Mouse (Mus musculus) stomach, embryonic 14.5 days (tissue): ENCODE data around the gene Prkd2. TPM values are rescaled to one million over a fixed set of nuclear protein-coding genes. Genes with fewer than 3 reads are reported as not detected.
A peak's percentile ranks its signal among the peaks of the same experiment; 100 is the strongest.

Experiments
- ATAC-seq: fragments of 200-750 bp; cut with Nextera tagmentation; 2 replicates; pipeline ENCODE4 v1.8.0; 2017; ENCODE audit warnings: low read depth, moderate TSS enrichment; ENCODE audit not compliant: insufficient number of reproducible peaks, insufficient read depth, low FRiP score
- H3K27ac ChIP-seq: fragments of 300-500 bp; sonication (generic); 2 replicates; pipeline ENCODE4 v1.5.1; 2014; ENCODE audit warnings: mild to moderate bottlenecking, low read length, moderate library complexity, mixed read lengths
- H3K27me3 ChIP-seq: fragments of 300-500 bp; sonication (generic); 2 replicates; pipeline ENCODE4 v1.6.1; 2014; ENCODE audit warnings: low read length, control low read depth, mixed read lengths; ENCODE audit not compliant: control insufficient read depth, insufficient read depth
- H3K36me3 ChIP-seq: fragments of 300-500 bp; sonication (generic); 2 replicates; pipeline ENCODE4 v1.6.1; 2014; ENCODE audit warnings: mild to moderate bottlenecking, control low read depth, low read length, moderate library complexity, mixed read lengths; ENCODE audit not compliant: control insufficient read depth, insufficient read depth
- H3K4me1 ChIP-seq: fragments of 300-500 bp; sonication (generic); 2 replicates; pipeline ENCODE4 v1.6.1; 2014; ENCODE audit warnings: low read length, control low read depth, mixed read lengths; ENCODE audit not compliant: control insufficient read depth, insufficient read depth
- H3K4me2 ChIP-seq: fragments of 300-500 bp; sonication (generic); replicated peaks from 2 replicates; pipeline ENCODE4 v1.6.1; 2014; ENCODE audit warnings: low read depth, low read length, control low read depth
- H3K4me3 ChIP-seq: fragments of 300-500 bp; sonication (generic); 2 replicates; pipeline ENCODE4 v1.5.1; 2014; ENCODE audit warnings: low read depth, low read length, control low read depth
- H3K9ac ChIP-seq: fragments of 300-500 bp; sonication (generic); replicated peaks from 2 replicates; pipeline ENCODE4 v1.6.1; 2014; ENCODE audit warnings: low read depth, mild to moderate bottlenecking, control low read depth, low read length, moderate library complexity, mixed read lengths
- H3K9me3 ChIP-seq: fragments of 300-500 bp; sonication (generic); 2 replicates; pipeline ENCODE4 v1.6.1; 2016; ENCODE audit warnings: low read depth, low read length, control low read depth; ENCODE audit not compliant: control insufficient read depth
- WGBS: fragments of 180-500 bp; shearing (Covaris S2); extraction: QIAGEN DNeasy Blood & Tissue Kit; methylation state at CpG from one replicate; pipeline ENCODE4 v1.1.7; 2014; 5-methylcytosine and 5-hydroxymethylcytosine counted together
- polyA plus RNA-seq: library from polyadenylated mRNA; unstranded; fragments of >200 nt; fragmentation: Nextera tagmentation; extraction: Ambion mirVana; gene quantifications from 2 replicates; pipeline ENCODE4 v1.2.1, GENCODE M21; 2014

Gene Prkd2
- polyA plus RNA-seq, 1 experiment from 2014 or later = 14.6 TPM

- Histone ChIP-seq H3K36me3 (peaks cover 10% of the 10 kb centered on the region), H3K9me3 (no peaks in the 10 kb centered on the region), H3K4me1 (peaks cover 20% of the 10 kb centered on the region; the same call in 1 of the 2 replicates), H3K9ac (no peak overlapping the region), H3K4me2 (peak overlapping the region; percentile 83), H3K27me3 (no peaks in the 10 kb centered on the region), H3K27ac (peak overlapping the region; percentile 62; the same call in 1 of the 2 replicates), H3K4me3 (peak overlapping the region; percentile 17; the same call in 1 of the 2 replicates)
- ATAC-seq = no peak
- WGBS = 57% methylated on average over 3 of the region's 3 CpGs
Measured at GRCm38 (mm10) chr7:16844696-16845071, 2.0 kb downstream of the Prkd2 start.

- Histone ChIP-seq H3K36me3 (peaks cover 9% of the 10 kb centered on the region), H3K9me3 (no peaks in the 10 kb centered on the region), H3K4me2 (peak overlapping the region; percentile 83), H3K4me1 (peaks cover 20% of the 10 kb centered on the region; the same call in 1 of the 2 replicates), H3K27ac (peak overlapping the region; percentile 63; the same call in 1 of the 2 replicates), H3K4me3 (peak overlapping the region; percentile 17), H3K9ac (peak overlapping the region; percentile 33; the same call in 1 of the 2 replicates), H3K27me3 (no peaks in the 10 kb centered on the region)
- no peak for ATAC-seq
- WGBS = 27% methylated on average over 14 of the region's 14 CpGs
Measured at GRCm38 (mm10) chr7:16845072-16845819, 2.5 kb downstream of the Prkd2 start.

DNA sequence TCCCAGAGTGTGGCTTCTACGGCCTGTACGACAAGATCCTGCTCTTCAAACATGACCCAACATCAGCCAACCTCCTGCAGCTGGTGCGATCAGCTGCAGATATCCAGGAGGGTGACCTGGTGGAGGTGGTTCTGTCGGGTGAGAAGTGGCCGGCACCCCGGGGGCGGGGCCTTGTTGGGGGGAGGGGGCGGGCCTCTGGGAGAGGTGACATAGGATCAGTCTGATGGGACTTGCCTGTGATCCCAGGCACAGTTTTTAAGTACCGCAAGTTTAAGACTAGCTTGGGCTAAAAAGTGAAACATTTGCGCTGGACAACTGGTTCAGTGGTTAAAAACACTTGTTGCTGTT lies 3.1 kb downstream of the Prkd2 start:
- 31% methylated on average over 10 of the region's 10 CpGs for WGBS
- peaks cover 20% of the 10 kb centered on the region; the same call in 1 of the 2 replicates for H3K4me1 ChIP-seq
- no peaks in the 10 kb centered on the region for H3K9me3 ChIP-seq
- no peaks in the 10 kb centered on the region for H3K27me3 ChIP-seq
- H3K9ac ChIP-seq = peak overlapping the region; percentile 33; the same call in 1 of the 2 replicates
- peaks cover 4% of the 10 kb centered on the region for H3K36me3 ChIP-seq
- H3K27ac ChIP-seq = peak overlapping the region; percentile 63; the same call in 1 of the 2 replicates
- ATAC-seq = no peak
- peak overlapping the region; percentile 17 for H3K4me3 ChIP-seq
- H3K4me2 ChIP-seq = peak overlapping the region; percentile 83

- Histone ChIP-seq H3K27me3 (no peaks in the 10 kb centered on the region), H3K36me3 (peaks cover 4% of the 10 kb centered on the region), H3K4me3 (no peak overlapping the region), H3K4me2 (no peak overlapping the region), H3K27ac (no peak overlapping the region), H3K4me1 (peaks cover 16% of the 10 kb centered on the region; the same call in 1 of the 2 replicates), H3K9me3 (no peaks in the 10 kb centered on the region), H3K9ac (no peak overlapping the region)
- ATAC-seq = no peak
- 92% methylated on average over 5 of the region's 5 CpGs for WGBS
Measured at GRCm38 (mm10) chr7:16846775-16847174, 4.1 kb downstream of the Prkd2 start.

DNA sequence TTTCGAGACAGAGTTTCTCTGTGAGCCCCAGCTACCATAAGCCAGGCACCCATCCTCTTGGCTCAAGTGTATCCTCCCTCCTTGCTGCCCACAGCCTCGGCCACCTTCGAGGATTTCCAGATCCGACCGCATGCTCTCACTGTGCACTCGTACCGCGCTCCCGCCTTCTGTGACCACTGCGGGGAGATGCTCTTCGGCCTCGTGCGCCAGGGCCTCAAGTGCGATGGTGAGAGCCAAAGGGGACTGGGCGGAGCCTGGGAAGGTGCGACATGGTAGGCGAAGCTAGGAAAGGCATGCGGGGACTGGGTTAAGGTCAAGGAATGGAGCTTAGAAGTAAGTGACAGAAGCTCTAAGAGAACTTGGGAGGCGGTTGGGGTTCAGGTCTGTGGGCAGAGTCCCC lies 4.8 kb downstream of the Prkd2 start:
- Histone ChIP-seq H3K36me3 (peaks cover 7% of the 10 kb centered on the region), H3K4me1 (peaks cover 16% of the 10 kb centered on the region; the same call in 1 of the 2 replicates), H3K4me2 (no peak overlapping the region), H3K27me3 (no peaks in the 10 kb centered on the region), H3K4me3 (no peak overlapping the region), H3K27ac (no peak overlapping the region), H3K9ac (no peak overlapping the region), H3K9me3 (no peaks in the 10 kb centered on the region)
- 81% methylated on average over 19 of the region's 19 CpGs for WGBS
- ATAC-seq = no peak

- H3K4me3 ChIP-seq = no peak overlapping the region
- H3K36me3 ChIP-seq = peaks cover 7% of the 10 kb centered on the region
- no peaks in the 10 kb centered on the region for H3K9me3 ChIP-seq
- no peak overlapping the region for H3K4me2 ChIP-seq
- no peak for ATAC-seq
- H3K27me3 ChIP-seq = no peaks in the 10 kb centered on the region
- no peak overlapping the region for H3K9ac ChIP-seq
- WGBS = 34% methylated on average over 17 of the region's 17 CpGs
- no peak overlapping the region for H3K27ac ChIP-seq
- H3K4me1 ChIP-seq = peaks cover 16% of the 10 kb centered on the region; the same call in 1 of the 2 replicates
Measured at GRCm38 (mm10) chr7:16848579-16848978, 5.9 kb downstream of the Prkd2 start.

DNA sequence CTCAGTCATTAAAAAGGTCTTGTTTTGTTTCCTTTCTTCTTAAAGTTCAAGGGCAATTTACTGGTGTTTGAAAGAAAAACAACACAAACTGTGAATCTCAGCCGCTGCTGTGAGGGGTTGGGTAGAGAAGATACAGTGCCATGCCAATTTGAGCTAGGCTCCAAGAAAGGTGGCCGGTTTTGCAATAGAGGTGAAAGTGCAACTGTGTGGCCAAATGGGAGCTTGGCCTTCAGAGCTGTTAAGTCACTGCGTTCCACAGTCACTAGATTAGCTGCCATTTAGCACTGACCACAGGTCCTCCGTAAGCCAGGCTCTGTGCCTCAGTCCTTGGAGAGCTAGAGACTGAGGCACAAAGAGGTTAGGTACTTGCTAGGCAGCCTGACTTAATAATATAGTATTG lies 8.9 kb downstream of the Prkd2 start:
- Histone ChIP-seq H3K4me2 (no peak overlapping the region), H3K27ac (no peak overlapping the region), H3K9ac (no peak overlapping the region), H3K9me3 (no peaks in the 10 kb centered on the region), H3K4me1 (no peaks in the 10 kb centered on the region), H3K4me3 (no peak overlapping the region), H3K27me3 (no peaks in the 10 kb centered on the region), H3K36me3 (peaks cover 28% of the 10 kb centered on the region)
- WGBS = 94% methylated on average over 4 of the region's 4 CpGs
- no peak for ATAC-seq

DNA sequence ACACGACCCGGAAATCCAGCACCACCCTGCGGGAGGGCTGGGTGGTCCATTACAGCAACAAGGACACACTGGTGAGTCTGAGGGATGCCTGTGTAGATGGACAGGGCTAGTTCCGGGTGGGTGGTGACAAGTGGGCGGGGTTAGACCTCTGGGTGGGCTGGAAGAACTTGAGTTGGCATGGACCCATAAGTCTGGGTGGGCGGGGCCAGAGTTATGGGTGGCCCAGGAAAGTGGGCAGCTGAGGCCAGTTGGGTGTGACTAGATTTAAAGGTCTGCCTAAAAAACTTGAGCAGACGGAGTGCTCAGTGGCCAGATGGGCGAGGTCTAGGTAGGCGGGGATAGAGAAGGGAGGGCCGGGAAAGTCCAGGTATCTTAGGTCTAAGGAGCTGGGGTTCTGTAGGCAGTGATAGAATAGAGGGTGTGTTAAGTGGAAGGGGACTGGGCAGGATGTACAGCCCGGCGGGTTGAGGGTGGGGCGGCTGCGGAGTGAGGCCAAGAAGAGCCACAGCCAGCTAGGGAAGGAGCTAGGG lies 10.7 kb downstream of the Prkd2 start:
- no peak overlapping the region for H3K4me2 ChIP-seq
- ATAC-seq = peak; percentile 85
- no peak overlapping the region for H3K27ac ChIP-seq
- WGBS = 77% methylated on average over 14 of the region's 14 CpGs
- peaks cover 42% of the 10 kb centered on the region for H3K36me3 ChIP-seq
- no peaks in the 10 kb centered on the region for H3K27me3 ChIP-seq
- H3K4me1 ChIP-seq = no peaks in the 10 kb centered on the region
- H3K4me3 ChIP-seq = no peak overlapping the region
- H3K9me3 ChIP-seq = no peaks in the 10 kb centered on the region
- H3K9ac ChIP-seq = no peak overlapping the region
